Mouse (Mus musculus) small intestine, adult 2 months (tissue): ENCODE measurements around the gene Grsf1.

Experiments
- CTCF ChIP-seq: fragments of 200-500 bp; IDR thresholded peaks from 2 replicates; pipeline ENCODE4 v1.5.1; 2012; ENCODE audit warnings: low read depth, mild to moderate bottlenecking, control low read depth, inconsistent platforms, low read length, moderate library complexity, mixed read lengths; ENCODE audit not compliant: insufficient replicate concordance, insufficient read length; ENCODE audit errors: extremely low read depth
- POLR2A ChIP-seq: fragments of 200-500 bp; IDR thresholded peaks from 2 replicates; pipeline ENCODE4 v1.6.1; 2012; ENCODE audit warnings: low read depth, mild to moderate bottlenecking, control low read depth, inconsistent platforms, low read length, moderate library complexity

GRCm38 (mm10) chr5:88684226-88684625 is 8.3 kb upstream of the Grsf1 start:
- TF ChIP-seq CTCF (no peak), POLR2A (no peak)
